Mouse (Mus musculus): ENCODE measurements at regions not wholly inside any gene's neighbourhood (a gene's known extent, or its start where the extent isn't known, plus 50 kb on each side); places are given as distances from the start of the nearest gene placed in this dataset.

GRCm38 (mm10) chr5:119201251-119201650 is 469.2 kb upstream of the Tbx3 start:
- no peak for TF ChIP-seq CTCF (IDR thresholded peaks at IDR 0.05; ENCODE audit: low read depth)
- TF ChIP-seq EP300 (IDR thresholded peaks at IDR 0.05; ENCODE audit: low read depth) = no peak
